Mouse (Mus musculus): ENCODE results near the gene Olfr203. TPM values are rescaled to one million over a fixed set of nuclear protein-coding genes. Genes with fewer than 3 reads are reported as not detected.
"Not testable (repeated sequence)": the region's sequence is repeated elsewhere in the genome, so short reads cannot be mapped to it uniquely, and the experiment has no call there.

Gene Olfr203
- not detected in 2 replicates for total RNA-seq (2015; ENCODE audit: low replicate concordance)
- total RNA-seq (2017; ENCODE audit: low replicate concordance), result not detected in 2 replicates

DNA sequence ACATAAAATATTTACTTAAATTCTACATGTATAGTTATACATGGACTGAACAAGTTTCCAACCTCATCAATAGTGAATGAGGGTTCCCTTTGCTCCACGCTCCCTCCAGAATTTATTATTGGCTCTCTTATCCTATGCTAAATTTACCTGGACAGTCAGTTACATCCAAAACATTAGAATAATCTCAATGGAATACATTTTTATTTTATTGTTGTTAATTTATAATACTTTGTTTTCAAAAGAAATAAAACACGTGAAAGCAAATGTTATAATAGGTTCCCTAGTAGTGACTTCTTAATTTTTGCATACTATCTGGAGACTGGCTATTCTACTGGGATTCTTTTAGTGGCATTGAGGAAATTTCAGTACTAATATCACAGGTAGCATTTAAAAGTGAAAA lies at the start of gene Olfr203:
Olfr203 (plus strand) TSS at position 301 of the 400 bp plus-strand sequence.
- no peak for ATAC-seq (replicated peaks; ENCODE audit: low FRiP score, poor library complexity, severe bottlenecking)

GRCm38 (mm10) chr16:59249684-59250083 lies 49.0 kb upstream of the Olfr203 start:
- no peak for ATAC-seq (replicated peaks; ENCODE audit: low FRiP score, poor library complexity, severe bottlenecking)

DNA sequence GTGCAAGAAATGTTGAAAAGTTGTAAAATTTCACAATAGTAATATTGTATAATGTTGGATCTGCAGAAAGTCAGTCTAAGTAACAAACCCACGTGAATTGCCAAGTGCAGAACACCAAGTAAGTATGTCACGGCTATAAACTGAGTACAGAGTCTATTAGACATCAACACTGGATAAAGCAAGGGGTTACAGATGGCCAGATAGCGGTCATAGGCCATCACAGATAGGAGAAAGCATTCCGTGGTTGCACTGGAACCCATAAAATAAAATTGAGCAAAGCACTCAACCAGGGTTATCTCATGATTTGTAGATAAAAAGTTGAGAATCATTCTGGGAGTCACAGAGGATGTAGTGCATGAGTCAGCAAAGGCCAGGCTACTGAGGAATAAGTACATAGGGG lies 29.6 kb upstream of the Olfr203 start:
- not testable (repeated sequence) for ATAC-seq (replicated peaks; ENCODE audit: low FRiP score, poor library complexity, severe bottlenecking)

DNA sequence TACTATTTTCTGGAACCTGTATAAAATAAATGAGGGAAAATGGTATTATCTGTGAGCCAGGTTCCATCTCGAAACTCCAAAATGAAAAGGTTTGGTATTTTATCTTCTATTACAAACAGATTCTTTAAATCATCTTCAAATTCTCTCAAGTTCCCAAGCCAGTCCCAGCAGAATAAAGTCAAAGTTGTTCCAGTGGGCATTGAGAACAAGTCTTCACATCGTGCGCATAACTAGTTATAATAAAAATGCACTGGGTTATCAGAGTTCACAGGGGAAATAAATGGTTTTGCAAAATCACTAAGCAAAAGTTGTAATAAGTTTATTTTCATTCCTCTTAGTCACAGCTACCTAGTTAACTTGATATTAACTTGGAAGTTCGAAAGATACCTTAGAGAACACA lies 26.1 kb upstream of the Olfr203 start, which contains the start of gene Olfr201:
Olfr201 (minus strand) TSS at position 101 of the 400 bp plus-strand sequence.
- not testable (repeated sequence) for ATAC-seq (replicated peaks; ENCODE audit: low FRiP score, poor library complexity, severe bottlenecking)

DNA sequence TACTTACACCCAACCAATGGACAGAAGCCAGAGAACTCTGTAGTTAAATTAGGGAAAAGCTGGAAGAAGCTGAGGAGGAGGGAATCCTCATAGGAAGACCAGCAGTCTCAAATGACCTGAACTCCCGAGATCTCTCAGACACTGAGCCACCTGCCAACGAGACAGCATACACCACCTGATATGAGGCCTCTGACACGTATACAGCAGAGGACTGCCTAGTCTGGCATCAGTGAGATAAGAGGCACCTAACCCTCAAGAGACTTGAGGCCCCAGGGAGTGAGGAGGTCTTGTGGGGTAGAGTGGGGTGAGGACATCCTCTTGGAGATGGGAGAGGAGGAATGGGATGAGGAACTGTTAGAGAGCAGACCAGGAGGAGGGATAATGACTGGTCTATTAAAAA lies 18.1 kb upstream of the Olfr203 start:
- no peak for ATAC-seq (replicated peaks; ENCODE audit: low FRiP score, poor library complexity, severe bottlenecking)

DNA sequence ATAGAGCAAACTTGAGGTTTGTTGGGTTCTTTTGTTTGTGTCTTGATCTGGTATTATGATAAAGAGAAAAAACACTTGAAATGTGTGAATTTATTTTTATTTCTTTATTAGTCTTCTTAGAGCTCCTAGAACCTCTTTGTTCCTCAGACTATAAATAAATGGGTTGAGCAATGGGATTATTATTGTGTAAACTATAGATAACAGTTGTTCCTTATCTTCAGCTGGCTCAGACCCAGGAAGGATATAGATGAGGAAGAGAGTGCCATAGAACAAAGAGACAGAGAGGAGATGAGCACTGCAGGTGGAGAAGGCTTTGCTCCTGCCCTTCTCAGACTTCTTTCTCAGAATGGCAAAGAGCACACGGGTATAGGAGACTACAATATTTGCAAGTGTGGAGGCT lies 15.2 kb upstream of the Olfr203 start:
- no peak for ATAC-seq (replicated peaks; ENCODE audit: low FRiP score, poor library complexity, severe bottlenecking)

DNA sequence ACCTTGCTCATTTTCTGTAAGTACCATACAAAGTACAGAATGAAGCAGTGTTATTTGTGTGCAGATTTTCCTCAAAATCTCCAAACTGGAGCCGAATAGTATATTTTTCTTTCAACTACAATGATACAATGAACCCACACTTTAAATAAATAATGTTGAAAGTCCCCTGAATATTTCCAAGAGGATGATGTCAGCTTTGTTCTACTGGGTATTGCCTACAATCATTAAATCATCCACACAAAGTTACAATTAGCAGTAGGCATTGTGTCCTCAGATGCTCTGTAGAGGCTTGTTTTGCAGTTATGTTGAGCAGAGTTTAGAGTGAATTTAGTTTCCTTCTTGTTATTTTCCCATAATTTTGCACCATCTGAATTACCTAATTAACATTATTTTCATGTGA lies 12.0 kb upstream of the Olfr203 start, which contains the start of gene Olfr202:
Olfr202 (minus strand) TSS at position 101 of the 400 bp plus-strand sequence.
- ATAC-seq (replicated peaks; ENCODE audit: low FRiP score, poor library complexity, severe bottlenecking), result no peak

- ATAC-seq (replicated peaks; ENCODE audit: low FRiP score, poor library complexity, severe bottlenecking), result not testable (repeated sequence)
Measured at GRCm38 (mm10) chr16:59287576-59287975, 11.1 kb upstream of the Olfr203 start.

DNA sequence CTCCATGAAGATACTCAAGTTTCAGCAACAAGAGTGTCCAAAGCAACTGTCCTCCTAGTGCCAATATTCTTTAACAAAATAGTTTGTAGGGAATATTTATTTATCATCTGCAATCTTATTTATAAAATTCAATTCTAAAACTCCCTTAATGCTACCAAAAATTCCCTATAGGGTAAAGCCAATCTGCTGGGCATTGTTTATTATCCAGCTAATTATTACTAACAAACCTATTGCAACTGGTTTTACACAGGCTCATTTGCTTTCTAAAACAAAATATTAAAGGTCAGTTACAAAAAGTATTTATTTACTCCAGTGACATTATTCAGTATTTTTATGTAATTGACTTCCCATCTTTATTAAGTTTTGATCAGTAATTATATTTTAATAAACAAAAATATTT lies 19.5 kb downstream of the Olfr203 start, which contains the start of gene Olfr204:
Olfr204 (minus strand) TSS at position 101 of the 400 bp plus-strand sequence.
- ATAC-seq (replicated peaks; ENCODE audit: low FRiP score, poor library complexity, severe bottlenecking), result no peak

- not testable (repeated sequence) for ATAC-seq (replicated peaks; ENCODE audit: low FRiP score, poor library complexity, severe bottlenecking)
Measured at GRCm38 (mm10) chr16:59323262-59323661, 24.6 kb downstream of the Olfr203 start.

GRCm38 (mm10) chr16:59331038-59331437 lies 32.4 kb downstream of the Olfr203 start, which contains the start of gene Olfr205:
Olfr205 (minus strand) TSS chr16:59331138.
- no peak for ATAC-seq (replicated peaks; ENCODE audit: low FRiP score, poor library complexity, severe bottlenecking)

GRCm38 (mm10) chr16:59349146-59349545 lies 50.5 kb downstream of the Olfr203 start, which contains the start of gene Olfr206:
Olfr206 (minus strand) TSS chr16:59349246.
- no peak for ATAC-seq (replicated peaks; ENCODE audit: low FRiP score, poor library complexity, severe bottlenecking)

Other genes with a start within 250 kb of the Olfr203 start
- gene Olfr190, start 220.9 kb upstream of the Olfr203 start, total RNA-seq (2015; ENCODE audit: low replicate concordance), result not detected in 2 replicates
- gene Olfr190, start 220.9 kb upstream of the Olfr203 start, total RNA-seq (2017; ENCODE audit: low replicate concordance), result not detected in 2 replicates
- not detected in 2 replicates for gene Olfr191, start 209.1 kb upstream of the Olfr203 start, total RNA-seq (2015; ENCODE audit: low replicate concordance)
- not detected in 2 replicates for gene Olfr191, start 209.1 kb upstream of the Olfr203 start, total RNA-seq (2017; ENCODE audit: low replicate concordance)
- not detected in 2 replicates for gene Olfr193, start 187.0 kb upstream of the Olfr203 start, total RNA-seq (2015; ENCODE audit: low replicate concordance)
- not detected in 2 replicates for gene Olfr193, start 187.0 kb upstream of the Olfr203 start, total RNA-seq (2017; ENCODE audit: low replicate concordance)
- gene Olfr194, start 177.8 kb upstream of the Olfr203 start, total RNA-seq (2015; ENCODE audit: low replicate concordance), result not detected in 2 replicates
- not detected in 2 replicates for gene Olfr194, start 177.8 kb upstream of the Olfr203 start, total RNA-seq (2017; ENCODE audit: low replicate concordance)
- not detected in 2 replicates for gene Olfr195, start 151.8 kb upstream of the Olfr203 start, total RNA-seq (2015; ENCODE audit: low replicate concordance)
- not detected in 2 replicates for gene Olfr195, start 151.8 kb upstream of the Olfr203 start, total RNA-seq (2017; ENCODE audit: low replicate concordance)
- not detected in 2 replicates for gene Olfr196, start 128.4 kb upstream of the Olfr203 start, total RNA-seq (2015; ENCODE audit: low replicate concordance)
- not detected in 2 replicates for gene Olfr196, start 128.4 kb upstream of the Olfr203 start, total RNA-seq (2017; ENCODE audit: low replicate concordance)
- gene Olfr198, start 95.3 kb upstream of the Olfr203 start, total RNA-seq (2015; ENCODE audit: low replicate concordance), result not detected in 2 replicates
- gene Olfr198, start 95.3 kb upstream of the Olfr203 start, total RNA-seq (2017; ENCODE audit: low replicate concordance), result not detected in 2 replicates
- not detected in 2 replicates for gene Olfr199, start 79.1 kb upstream of the Olfr203 start, total RNA-seq (2015; ENCODE audit: low replicate concordance)
- not detected in 2 replicates for gene Olfr199, start 79.1 kb upstream of the Olfr203 start, total RNA-seq (2017; ENCODE audit: low replicate concordance)
- gene Olfr201, start 26.2 kb upstream of the Olfr203 start, total RNA-seq (2015; ENCODE audit: low replicate concordance), result not detected in 2 replicates
- gene Olfr201, start 26.2 kb upstream of the Olfr203 start, total RNA-seq (2017; ENCODE audit: low replicate concordance), result not detected in 2 replicates
- gene Olfr202, start 12.1 kb upstream of the Olfr203 start, total RNA-seq (2015; ENCODE audit: low replicate concordance), result not detected in 2 replicates
- gene Olfr202, start 12.1 kb upstream of the Olfr203 start, total RNA-seq (2017; ENCODE audit: low replicate concordance), result not detected in 2 replicates
- not detected in 2 replicates for gene Olfr204, start 19.4 kb downstream of the Olfr203 start, total RNA-seq (2015; ENCODE audit: low replicate concordance)
- not detected in 2 replicates for gene Olfr204, start 19.4 kb downstream of the Olfr203 start, total RNA-seq (2017; ENCODE audit: low replicate concordance)
- gene Olfr205, start 32.3 kb downstream of the Olfr203 start, total RNA-seq (2015; ENCODE audit: low replicate concordance), result not detected in 2 replicates
- not detected in 2 replicates for gene Olfr205, start 32.3 kb downstream of the Olfr203 start, total RNA-seq (2017; ENCODE audit: low replicate concordance)
- not detected in 2 replicates for gene Olfr206, start 50.4 kb downstream of the Olfr203 start, total RNA-seq (2015; ENCODE audit: low replicate concordance)
- gene Olfr206, start 50.4 kb downstream of the Olfr203 start, total RNA-seq (2017; ENCODE audit: low replicate concordance), result not detected in 2 replicates
- not detected in 2 replicates for gene Olfr209, start 65.1 kb downstream of the Olfr203 start, total RNA-seq (2015; ENCODE audit: low replicate concordance)
- gene Olfr209, start 65.1 kb downstream of the Olfr203 start, total RNA-seq (2017; ENCODE audit: low replicate concordance), result not detected in 2 replicates
- gene Gabrr3, start 108.5 kb downstream of the Olfr203 start, total RNA-seq (2015; ENCODE audit: low replicate concordance), result not detected in 2 replicates
- not detected in 2 replicates for gene Gabrr3, start 108.5 kb downstream of the Olfr203 start, total RNA-seq (2017; ENCODE audit: low replicate concordance)
- 2.9 and 6.3 TPM in 2 replicates for gene Riox2, start 172.9 kb downstream of the Olfr203 start, total RNA-seq (2015; ENCODE audit: low replicate concordance)
- 4.7 and 20.1 TPM in 2 replicates for gene Riox2, start 172.9 kb downstream of the Olfr203 start, total RNA-seq (2017; ENCODE audit: low replicate concordance)